Mouse (Mus musculus): Measurements from ENCODE around the gene Kif1b.

- TF ChIP-seq CTCF (IDR thresholded peaks at IDR 0.05; ENCODE audit: borderline replicate concordance, extremely low read depth, insufficient read depth, insufficient read length) (no peak), POLR2A (IDR thresholded peaks at IDR 0.05; ENCODE audit: borderline replicate concordance, extremely low read depth, insufficient read depth, insufficient read length, poor library complexity, severe bottlenecking) (no peak)
Observed at GRCm38 (mm10) chr4:149172083-149172482, 135.4 kb downstream of the Kif1b start.

Data from brain, embryonic 14.5 days (tissue).